Mouse (Mus musculus): ENCODE data around the gene Mpp2.

The Mpp2 gene

DNA sequence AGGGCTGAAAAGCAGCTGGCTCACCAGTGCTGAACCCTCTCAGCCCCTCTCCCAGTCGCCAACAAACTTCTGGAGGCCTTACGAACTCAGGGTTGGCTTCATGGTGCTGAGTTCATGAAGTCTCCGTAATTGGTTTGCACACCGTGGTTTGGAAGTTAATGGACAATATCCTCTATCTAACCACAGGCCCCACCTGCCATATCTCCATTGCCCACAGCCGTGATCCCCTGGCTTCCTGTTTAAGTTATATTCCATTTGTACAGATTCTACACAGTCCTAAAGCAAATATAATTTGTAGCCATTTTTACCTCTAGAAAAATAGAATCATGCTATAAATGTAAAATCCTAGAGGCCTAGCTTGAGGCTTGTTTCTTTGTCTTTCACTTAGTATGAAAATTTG lies 15.6 kb downstream of the Mpp2 start:
- no peak for DNase-seq (ENCODE audit: low read depth, low spot score)

- DNase-seq (ENCODE audit: low read depth, low spot score): no peak
These were observed 17.9 kb downstream of the Mpp2 start for GRCm38 (mm10) chr11:102070426-102070825.

DNA sequence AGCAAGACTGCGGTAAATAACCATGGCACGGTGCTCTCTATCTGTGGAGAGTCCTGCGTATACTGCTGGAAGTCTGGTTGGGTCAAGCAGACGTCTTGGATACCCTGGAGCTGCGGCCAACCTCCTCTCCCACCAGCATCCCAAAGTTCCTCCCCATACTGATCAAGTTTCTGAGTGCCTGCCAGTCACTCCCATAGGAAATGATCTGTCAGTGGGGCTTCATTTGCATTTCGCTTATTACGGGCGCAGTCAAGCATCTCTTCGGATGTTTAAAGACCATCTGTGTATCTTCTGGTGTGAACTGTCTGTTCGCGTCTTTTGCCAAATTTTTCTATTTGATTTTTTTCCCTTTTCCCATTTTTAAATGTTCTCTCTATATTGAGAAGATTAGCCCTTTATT lies 18.7 kb downstream of the Mpp2 start:
- no peak for DNase-seq (ENCODE audit: low read depth, low spot score)

GRCm38 (mm10) chr11:102068969-102069368 lies 19.3 kb downstream of the Mpp2 start:
- no peak for DNase-seq (ENCODE audit: low read depth, low spot score)

GRCm38 (mm10) chr11:102063076-102063475 lies 25.2 kb downstream of the Mpp2 start:
- no peak for DNase-seq (ENCODE audit: low read depth, low spot score)

- DNase-seq (ENCODE audit: low read depth, low spot score): no peak
These were observed 26.3 kb downstream of the Mpp2 start for GRCm38 (mm10) chr11:102061941-102062473.

DNA sequence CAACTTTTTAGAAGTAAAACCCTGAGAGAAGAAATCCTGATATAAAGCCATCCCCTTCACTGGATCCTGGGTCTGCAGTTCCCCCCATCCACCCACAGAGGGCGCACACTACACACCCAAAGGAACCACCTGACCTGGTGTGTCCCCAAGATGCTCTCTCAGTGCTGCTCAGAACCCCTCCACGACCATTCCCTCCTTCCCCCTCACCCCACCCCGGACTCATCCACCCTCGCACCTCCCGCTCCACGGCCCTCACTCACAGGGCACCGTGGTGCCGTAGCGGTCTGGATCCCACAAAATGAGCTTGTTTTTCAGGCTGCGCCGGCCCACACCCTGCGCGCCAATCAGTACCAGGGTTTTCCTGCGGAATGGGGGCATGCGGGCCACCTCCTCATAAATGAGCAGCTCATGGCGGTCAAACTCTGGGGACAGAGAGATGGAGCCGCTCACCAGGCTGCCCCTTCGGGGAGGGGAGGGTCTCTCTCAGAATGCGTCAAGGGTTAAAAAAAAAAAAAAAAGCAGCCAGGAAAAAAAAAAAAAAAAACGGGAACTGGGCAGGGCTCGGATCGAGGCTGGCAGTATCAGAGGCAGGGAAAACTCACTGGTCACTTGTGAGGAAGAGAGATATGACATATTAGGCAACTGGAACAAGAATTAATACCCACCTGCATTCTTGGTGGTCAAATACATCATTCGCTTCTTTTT lies 26.9 kb downstream of the Mpp2 start:
- DNase-seq (ENCODE audit: low read depth, low spot score): peak; percentile 82

GRCm38 (mm10) chr11:102053847-102054246 lies 34.5 kb downstream of the Mpp2 start:
- peak; percentile 66 for DNase-seq (ENCODE audit: low read depth, low spot score)

DNA sequence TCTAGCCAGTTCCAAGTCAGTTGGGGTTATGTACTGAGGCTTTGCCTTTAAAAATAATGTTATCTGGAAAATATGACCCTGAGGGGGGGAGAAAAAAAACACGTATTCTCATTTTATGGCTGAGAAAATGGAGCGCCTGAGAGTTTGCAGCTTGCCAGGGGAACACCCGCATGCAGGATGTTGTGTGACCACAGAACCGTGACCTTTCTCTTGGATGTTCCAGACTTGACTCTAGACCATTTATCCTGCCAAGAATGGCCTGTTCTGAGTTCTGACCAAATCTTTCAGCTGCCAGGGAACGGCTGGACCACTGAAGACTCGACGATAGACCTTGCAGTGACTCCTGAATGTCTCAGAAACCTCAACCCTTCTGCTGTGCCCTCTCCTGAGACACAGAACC lies 35.1 kb downstream of the Mpp2 start:
- no peak for DNase-seq (ENCODE audit: low read depth, low spot score)

GRCm38 (mm10) chr11:102052697-102053096 lies 35.6 kb downstream of the Mpp2 start:
- no peak for DNase-seq (ENCODE audit: low read depth, low spot score)

- no peak for DNase-seq (ENCODE audit: low read depth, low spot score)
These were observed 36.4 kb downstream of the Mpp2 start for GRCm38 (mm10) chr11:102051954-102052353.

DNA sequence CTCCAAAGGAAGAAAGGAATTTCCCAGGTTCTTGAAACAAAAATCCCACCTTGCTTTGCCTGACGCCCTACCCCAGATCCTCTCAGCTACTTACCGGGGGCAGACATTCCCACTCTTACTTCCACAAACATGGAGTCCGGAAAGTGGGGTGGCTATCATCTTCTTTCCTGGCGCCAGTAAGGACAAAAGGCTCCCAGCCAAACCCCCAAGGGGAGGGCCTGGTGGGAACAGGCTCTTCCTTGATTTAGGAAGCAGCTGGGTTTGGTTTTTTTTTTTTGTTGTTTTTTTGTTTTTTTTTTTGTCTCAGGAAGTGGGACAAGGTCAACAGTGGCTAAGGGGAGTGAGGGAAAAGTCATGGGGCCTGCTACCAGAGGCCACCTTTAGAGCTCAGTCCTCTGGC lies 36.8 kb downstream of the Mpp2 start:
- no peak for DNase-seq (ENCODE audit: low read depth, low spot score)

DNA sequence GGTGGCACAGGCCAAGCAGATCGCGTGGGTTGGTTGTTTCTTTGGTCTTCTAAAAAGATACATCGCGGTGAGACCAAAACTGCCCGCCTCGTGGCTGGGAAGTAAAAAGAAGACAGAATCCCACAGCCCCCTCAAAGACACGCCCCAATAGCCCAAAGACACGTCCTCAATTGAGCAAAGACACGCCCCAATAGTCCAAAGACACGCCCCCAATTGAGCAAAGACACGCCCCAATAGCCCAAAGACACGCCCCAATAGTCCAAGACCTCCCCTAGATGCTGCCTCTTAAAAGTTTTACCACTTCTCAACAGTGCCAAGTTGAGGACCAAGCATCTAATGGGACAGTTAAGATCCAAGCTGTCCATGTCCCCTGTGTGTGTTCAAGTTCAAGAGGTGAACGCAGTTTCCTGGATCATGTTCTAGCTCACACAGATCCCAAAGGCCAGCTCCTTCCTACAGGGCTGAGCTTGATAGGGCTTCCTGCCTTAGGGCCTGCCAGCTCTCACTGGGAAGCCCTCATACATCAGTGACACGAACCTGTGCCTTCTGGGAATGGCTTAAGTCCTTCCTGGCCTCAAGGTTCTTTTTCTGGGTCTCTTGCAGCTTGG lies 38.3 kb downstream of the Mpp2 start:
- DNase-seq (ENCODE audit: low read depth, low spot score): no peak

DNA sequence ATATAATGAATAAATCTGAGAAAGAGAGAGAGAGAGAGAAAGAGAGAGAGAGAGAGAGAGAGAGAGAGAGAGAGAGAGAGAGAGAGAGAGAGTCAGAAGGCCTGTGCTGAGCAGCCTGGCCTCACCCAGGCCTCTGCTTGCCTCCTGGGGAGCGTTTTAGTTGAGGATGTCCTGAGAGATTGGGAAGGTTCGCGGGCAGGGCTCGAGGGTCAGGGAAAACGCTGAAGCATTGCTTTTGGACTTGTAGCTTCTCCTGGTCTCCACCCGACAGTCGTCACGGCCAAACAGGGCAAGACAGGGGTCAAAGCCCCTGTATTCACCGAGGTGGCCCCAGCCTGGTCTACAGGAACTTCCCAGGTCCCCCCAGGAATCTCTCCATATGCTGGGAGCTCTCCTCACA lies 41.7 kb downstream of the Mpp2 start:
- no peak for DNase-seq (ENCODE audit: low read depth, low spot score)

- no peak for DNase-seq (ENCODE audit: low read depth, low spot score)
These were observed 43.6 kb downstream of the Mpp2 start for GRCm38 (mm10) chr11:102044691-102045212.

GRCm38 (mm10) chr11:102043381-102043780 lies 44.9 kb downstream of the Mpp2 start:
- no peak for DNase-seq (ENCODE audit: low read depth, low spot score)

DNA sequence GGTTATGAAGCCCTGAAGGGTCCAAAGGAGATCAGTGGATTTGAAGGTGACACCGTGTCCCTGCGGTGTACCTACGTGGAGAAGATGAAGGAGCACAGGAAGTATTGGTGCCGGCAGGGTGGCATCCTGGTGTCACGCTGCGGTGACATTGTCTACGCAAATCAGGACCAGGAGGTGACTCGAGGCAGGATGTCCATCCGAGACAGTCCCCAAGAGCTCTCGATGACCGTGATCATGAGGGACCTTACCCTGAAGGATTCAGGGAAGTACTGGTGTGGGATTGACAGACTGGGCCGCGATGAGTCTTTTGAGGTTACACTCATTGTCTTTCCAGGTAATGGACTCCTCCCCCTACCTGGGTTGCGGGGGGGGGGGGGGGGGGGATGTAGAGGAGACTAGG lies 45.3 kb downstream of the Mpp2 start:
- DNase-seq (ENCODE audit: low read depth, low spot score): no peak

- no peak for DNase-seq (ENCODE audit: low read depth, low spot score)
These were observed 46.9 kb downstream of the Mpp2 start, which contains the start of gene Cd300lg for GRCm38 (mm10) chr11:102041350-102041949. Gene Cd300lg (plus strand): TSS chr11:102041509.

- DNase-seq (ENCODE audit: low read depth, low spot score): no peak
These were observed 47.7 kb downstream of the Mpp2 start for GRCm38 (mm10) chr11:102040646-102041045.

DNA sequence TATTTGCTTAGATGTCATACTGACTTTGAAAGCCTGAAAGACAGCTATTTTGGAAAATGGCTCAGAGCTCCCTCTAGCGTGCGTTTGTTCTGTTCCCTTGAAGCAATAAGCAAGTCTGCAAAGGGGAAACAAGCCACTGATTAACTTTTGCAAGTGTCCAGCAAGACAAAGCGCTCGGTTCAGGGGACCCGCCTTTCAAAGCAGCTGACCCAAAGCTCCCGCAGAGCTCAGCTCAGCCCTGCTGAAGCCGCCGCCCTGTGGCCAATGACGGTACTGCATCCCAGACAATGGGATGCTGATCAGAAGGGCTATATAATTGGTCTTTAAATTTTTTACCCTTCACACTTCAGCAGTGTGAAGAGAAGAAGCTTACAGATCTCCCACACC lies 48.2 kb downstream of the Mpp2 start:
- DNase-seq (ENCODE audit: low read depth, low spot score): peak; percentile 94

GRCm38 (mm10) chr11:102039487-102040137 lies 48.7 kb downstream of the Mpp2 start:
- no peak for DNase-seq (ENCODE audit: low read depth, low spot score)

DNA sequence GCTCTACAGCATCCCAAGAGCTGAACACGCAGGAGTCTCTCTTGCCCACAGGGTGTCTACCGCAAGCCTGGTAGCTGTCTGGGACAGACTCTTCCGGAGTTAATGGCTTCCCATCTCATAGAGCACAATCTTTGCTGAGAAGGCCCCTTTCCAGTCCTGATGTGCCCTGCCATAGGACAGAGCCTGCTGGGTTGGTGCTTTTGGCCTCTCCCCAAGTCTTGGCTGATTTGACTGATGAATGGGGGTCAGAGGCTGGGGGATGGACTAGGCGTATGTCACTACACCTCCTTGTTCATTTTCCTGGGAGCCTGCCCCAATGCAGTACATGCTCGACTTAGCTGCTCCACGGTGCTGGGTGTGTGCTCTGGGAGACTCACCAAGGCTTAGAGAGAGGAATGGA lies 50.5 kb downstream of the Mpp2 start:
- DNase-seq (ENCODE audit: low read depth, low spot score): no peak
